Comparison of ENCODE assay signal across 23 mouse cellular contexts in the genomic region with DNA sequence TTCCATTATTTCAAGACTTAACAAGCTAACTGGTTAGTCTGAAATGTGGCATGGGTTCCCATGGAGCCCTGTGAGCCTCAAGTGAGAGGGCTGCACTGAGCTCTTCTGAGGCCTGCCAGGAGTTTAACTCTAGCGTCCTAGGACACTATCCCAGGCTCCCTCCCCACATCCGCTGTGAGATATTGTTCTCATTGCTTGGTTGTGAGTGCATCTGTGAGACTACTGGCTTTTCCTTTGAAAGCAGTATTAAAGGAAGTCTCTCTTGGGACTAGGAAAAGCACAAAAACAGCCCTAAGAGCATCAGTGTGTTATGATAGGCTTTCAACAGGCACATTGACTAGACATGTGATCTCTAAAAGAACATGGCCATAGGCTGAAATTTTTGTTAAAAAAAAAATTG. TPM values are rescaled to one million over a fixed set of nuclear protein-coding genes. Genes with fewer than 3 reads are reported as not detected.
DNase-seq lines count a peak whose midpoint lies in the region; ATAC-seq and TF ChIP-seq lines count a peak whose summit lies in the region.
"Had no signal": no experiment of that assay in that cellular context is flagged by ENCODE, and none has a peak within 500 bp of the region (broad histone marks: within the 10 kb centered on the region; RNA-seq: fewer than 3 reads in every experiment).

No protein-coding gene starts in this region.

- H3K27me3 ChIP-seq in forebrain, embryonic 11.5 days (ENCODE audit: control insufficient read depth, insufficient read depth, low read length) = no peaks in the 10 kb centered on the region
- H3K27me3 ChIP-seq in forebrain, embryonic 13.5 days = no peaks in the 10 kb centered on the region
- no peaks in the 10 kb centered on the region for H3K27me3 ChIP-seq in heart, adult 2 months (ENCODE audit: control insufficient read depth, insufficient read depth, low read length)
- no peaks in the 10 kb centered on the region for H3K27me3 ChIP-seq in heart, embryonic 12.5 days (replicated peaks)
- H3K27me3 ChIP-seq: embryonic facial prominence, embryonic 12.5 days; forebrain, embryonic 12.5 days; heart, embryonic 13.5 days; hindbrain, embryonic 12.5 days had no signal

- no peak for ATAC-seq in forebrain, embryonic 11.5 days (replicated peaks; ENCODE audit: low FRiP score)
- ATAC-seq in forebrain, embryonic 13.5 days = no peak
- no peak for ATAC-seq in heart, embryonic 12.5 days (ENCODE audit: insufficient number of reproducible peaks, low FRiP score)
- ATAC-seq: CD4-positive, CD25-positive, alpha-beta regulatory T cell, adult 4 months; forebrain, postnatal 0 days; hindbrain, embryonic 16.5 days; inflammation-experienced regulatory T-cells, adult 6 months had no signal

- DNase-seq in forebrain, embryonic 11.5 days (ENCODE audit: low spot score) = peak; percentile 37
- DNase-seq in heart, adult 2 months = peak in 1 of 2 experiments; percentile 37
- peak; percentile 21 for DNase-seq in testis, postnatal 10 days (ENCODE audit: low spot score)
- DNase-seq in testis, postnatal 14 days (ENCODE audit: low spot score) = no peak
- DNase-seq in layer of hippocampus, postnatal 14 days (ENCODE audit: low spot score in 2 of 2) = no peak
- DNase-seq: adrenal gland, postnatal 10 days; B cell, adult 2 months; cerebellum, adult 11 months; cerebellum, adult 9-10 months; cerebellum, postnatal 25 days; forebrain, postnatal 0 days; gastrocnemius, postnatal 25 days; kidney, adult 18-20 months had no signal

- peak; percentile 35; the same call in 1 of the 2 replicates for TF ChIP-seq POLR2A in heart, adult 2 months (IDR thresholded peaks at IDR 0.05; ENCODE audit: insufficient read depth, low read depth, low read length)

- no peak overlapping the region for H3K27ac ChIP-seq in forebrain, embryonic 11.5 days (ENCODE audit: low read depth, low read length)
- H3K27ac ChIP-seq in forebrain, embryonic 13.5 days = no peak overlapping the region
- H3K27ac ChIP-seq in heart, adult 2 months = peak overlapping the region; percentile 10
- H3K27ac ChIP-seq in heart, embryonic 12.5 days (ENCODE audit: poor library complexity, severe bottlenecking) = no peak overlapping the region
- H3K27ac ChIP-seq: embryonic facial prominence, embryonic 12.5 days; forebrain, embryonic 12.5 days; heart, embryonic 13.5 days; hindbrain, embryonic 12.5 days had no signal

- 0 out of 2 replicates have a peak, but pooled peaks have one; percentile 11 for TF ChIP-seq EP300 in heart, adult 2 months (IDR thresholded peaks at IDR 0.05; ENCODE audit: insufficient read depth, low read depth, low read length)

- H3K4me3 ChIP-seq in forebrain, embryonic 11.5 days (ENCODE audit: low read depth, low read length) = no peak overlapping the region
- no peak overlapping the region for H3K4me3 ChIP-seq in forebrain, embryonic 13.5 days
- H3K4me3 ChIP-seq in heart, adult 2 months = no peak overlapping the region
- no peak overlapping the region for H3K4me3 ChIP-seq in heart, embryonic 12.5 days
- H3K4me3 ChIP-seq: embryonic facial prominence, embryonic 12.5 days; forebrain, embryonic 12.5 days; heart, embryonic 13.5 days; hindbrain, embryonic 12.5 days had no signal

- H3K9ac ChIP-seq in forebrain, embryonic 11.5 days (ENCODE audit: low read length) = no peak overlapping the region
- H3K9ac ChIP-seq in forebrain, embryonic 13.5 days = no peak overlapping the region
- no peak overlapping the region for H3K9ac ChIP-seq in heart, adult 2 months (ENCODE audit: low read depth, low read length)
- H3K9ac ChIP-seq in heart, embryonic 12.5 days = no peak overlapping the region
- H3K9ac ChIP-seq: embryonic facial prominence, embryonic 12.5 days; forebrain, embryonic 12.5 days; forebrain, postnatal 0 days; heart, embryonic 13.5 days; hindbrain, embryonic 12.5 days had no signal

- no peak for TF ChIP-seq CTCF in heart, adult 2 months (IDR thresholded peaks at IDR 0.05)

- intact Hi-C loops in heart, adult 2 months (cut with DNase I) = no loop called here

- 62% methylated on average over 2 of the region's 2 CpGs for WGBS in forebrain, embryonic 11.5 days
- 70% methylated on average over 2 of the region's 2 CpGs for WGBS in forebrain, embryonic 13.5 days
- WGBS in heart, adult 2 months = 28% methylated on average over 2 of the region's 2 CpGs
- WGBS in heart, embryonic 12.5 days = 61% methylated on average over 2 of the region's 2 CpGs

- no peaks in the 10 kb centered on the region for H3K79me2 ChIP-seq in heart, adult 2 months (replicated peaks; ENCODE audit: control insufficient read depth, insufficient read depth, low read length)

- no peaks in the 10 kb centered on the region; the same call in 1 of the 2 replicates for H3K36me3 ChIP-seq in forebrain, embryonic 11.5 days (ENCODE audit: control insufficient read depth, insufficient read depth, low read length)
- peaks cover 29% of the 10 kb centered on the region for H3K36me3 ChIP-seq in forebrain, embryonic 13.5 days (ENCODE audit: poor library complexity, severe bottlenecking)
- no peaks in the 10 kb centered on the region for H3K36me3 ChIP-seq in heart, adult 2 months (ENCODE audit: control insufficient read depth, insufficient read depth, low read length)
- peaks cover 10% of the 10 kb centered on the region for H3K36me3 ChIP-seq in heart, embryonic 12.5 days
- H3K36me3 ChIP-seq: hindbrain, embryonic 12.5 days had no signal

- H3K4me1 ChIP-seq in forebrain, embryonic 11.5 days (replicated peaks; ENCODE audit: control insufficient read depth, insufficient read depth, low read length) = 0 out of 2 replicates have a peak, but pooled peaks cover 2% of the 10 kb centered on the region
- H3K4me1 ChIP-seq in forebrain, embryonic 13.5 days = no peaks in the 10 kb centered on the region
- peaks cover 1% of the 10 kb centered on the region; the same call in 1 of the 2 replicates for H3K4me1 ChIP-seq in heart, adult 2 months (ENCODE audit: control insufficient read depth, insufficient read depth, low read length)
- peaks cover 8% of the 10 kb centered on the region for H3K4me1 ChIP-seq in heart, embryonic 12.5 days (replicated peaks)
- H3K4me1 ChIP-seq: embryonic facial prominence, embryonic 12.5 days; forebrain, embryonic 12.5 days; hindbrain, embryonic 12.5 days had no signal

- H3K4me2 ChIP-seq in forebrain, embryonic 11.5 days (ENCODE audit: low read depth, low read length, severe bottlenecking) = no peak overlapping the region
- no peak overlapping the region for H3K4me2 ChIP-seq in forebrain, embryonic 13.5 days
- H3K4me2 ChIP-seq in heart, embryonic 12.5 days = no peak overlapping the region
- H3K4me2 ChIP-seq: embryonic facial prominence, embryonic 12.5 days; forebrain, embryonic 12.5 days; heart, embryonic 13.5 days; hindbrain, embryonic 12.5 days had no signal

- no peaks in the 10 kb centered on the region for H3K9me3 ChIP-seq in forebrain, embryonic 11.5 days (ENCODE audit: control insufficient read depth, low read length)
- H3K9me3 ChIP-seq in forebrain, embryonic 13.5 days (replicated peaks) = no peaks in the 10 kb centered on the region
- H3K9me3 ChIP-seq in heart, embryonic 12.5 days (replicated peaks) = no peaks in the 10 kb centered on the region
- H3K9me3 ChIP-seq: embryonic facial prominence, embryonic 12.5 days; forebrain, embryonic 12.5 days; G1E; heart, embryonic 13.5 days; hindbrain, embryonic 12.5 days had no signal

RNA-seq across cellular contexts. Expression of a gene that starts 40.4 kb away (rescaled TPM):
- 87.9 and 93.7 TPM in 2 replicates for polyA plus RNA-seq in forebrain, embryonic 11.5 days (2014; fragmentation: Nextera tagmentation; extraction: Ambion mirVana)
- polyA plus RNA-seq in forebrain, embryonic 13.5 days (2015; fragmentation: Nextera tagmentation; extraction: Ambion mirVana) = 44.4 and 51.0 TPM in 2 replicates
- total RNA-seq in heart, adult 2 months (2021) = under 1 TPM; 0.16 to 0.27 TPM
- polyA plus RNA-seq in heart, adult 2 months (2012; rRNA removed) = 0.06 and 0.29 TPM in 2 replicates
- polyA plus RNA-seq in heart, embryonic 12.5 days (2016; fragmentation: Nextera tagmentation; extraction: Ambion mirVana) = 40.3 and 43.3 TPM in 2 replicates
- 1 to 10 TPM; 1.3 to 1.8 TPM for total RNA-seq in layer of hippocampus, postnatal 14 days (2021)

RNA-seq across cellular contexts. Expression of a gene that starts 40.5 kb away (rescaled TPM):
- 78.2 and 83.7 TPM in 2 replicates for polyA plus RNA-seq in forebrain, embryonic 11.5 days (2014; fragmentation: Nextera tagmentation; extraction: Ambion mirVana)
- 57.9 and 62.9 TPM in 2 replicates for polyA plus RNA-seq in forebrain, embryonic 13.5 days (2015; fragmentation: Nextera tagmentation; extraction: Ambion mirVana)
- total RNA-seq in heart, adult 2 months (2021) = 10 to 100 TPM in 1 of 2 experiments, 1 to 10 TPM in 1; 9.5 to 11.2 TPM
- 16.3 and 22.3 TPM in 2 replicates for polyA plus RNA-seq in heart, adult 2 months (2012; rRNA removed)
- 48.8 and 51.8 TPM in 2 replicates for polyA plus RNA-seq in heart, embryonic 12.5 days (2016; fragmentation: Nextera tagmentation; extraction: Ambion mirVana)
- 10 to 100 TPM; 23.9 to 28.1 TPM for total RNA-seq in layer of hippocampus, postnatal 14 days (2021)

Comparison
In these comparisons a context has a peak if more than half of its experiments do, and no peak if none do; other contexts are left out.
1. DNase-seq: peak in forebrain, embryonic 11.5 days (single experiment) and testis, postnatal 10 days (single experiment); none in testis, postnatal 14 days (single experiment) and layer of hippocampus, postnatal 14 days (0 of 2).
2. RNA of a gene that starts 40.4 kb away (polyA plus RNA-seq): 87.9 to 93.7 TPM in forebrain, embryonic 11.5 days, 44.4 to 51.0 TPM in forebrain, embryonic 13.5 days and 40.3 to 43.3 TPM in heart, embryonic 12.5 days; 0.06 to 0.29 TPM in heart, adult 2 months; every median in the first group is over 10 times any median in the second.